In genomic region chr19:37963421-37963820, GRCm38 (mm10) we compare ENCODE assay signal across 23 mouse cellular contexts.
A peak's percentile ranks its signal among the peaks of the same experiment; 100 is the strongest.
DNase-seq lines count a peak whose midpoint lies in the region; ATAC-seq and TF ChIP-seq lines count a peak whose summit lies in the region.
"Had no signal": no experiment of that assay in that cellular context is flagged by ENCODE, and none has a peak within 500 bp of the region (broad histone marks: within the 10 kb centered on the region; RNA-seq: fewer than 3 reads in every experiment).

No protein-coding gene starts in this region.

- H3K4me2 ChIP-seq in liver, embryonic 12.5 days, result no peak overlapping the region
- H3K4me2 ChIP-seq: embryonic facial prominence, embryonic 15.5 days; hindbrain, embryonic 12.5 days; midbrain, embryonic 13.5 days had no signal

- 89% methylated on average over 5 of the region's 5 CpGs for WGBS in liver, adult 2 months
- 46% methylated on average over 5 of the region's 5 CpGs for WGBS in liver, embryonic 12.5 days (ENCODE audit: insufficient replicate concordance)

- H3K9ac ChIP-seq in liver, adult 2 months (ENCODE audit: low read depth, low read length), result no peak overlapping the region
- H3K9ac ChIP-seq in liver, embryonic 12.5 days, result no peak overlapping the region
- H3K9ac ChIP-seq: embryonic facial prominence, embryonic 15.5 days; hindbrain, embryonic 12.5 days; midbrain, embryonic 13.5 days had no signal

- H3K36me3 ChIP-seq in liver, adult 2 months (ENCODE audit: control insufficient read depth, insufficient read depth, low read length), result no peaks in the 10 kb centered on the region
- H3K36me3 ChIP-seq in liver, embryonic 12.5 days, result no peaks in the 10 kb centered on the region
- H3K36me3 ChIP-seq: forebrain, embryonic 10.5 days; heart, embryonic 10.5 days; hindbrain, embryonic 12.5 days; midbrain, embryonic 13.5 days had no signal

- no peaks in the 10 kb centered on the region for H3K4me1 ChIP-seq in liver, adult 2 months (ENCODE audit: control insufficient read depth, insufficient read depth, low read length)
- no peaks in the 10 kb centered on the region for H3K4me1 ChIP-seq in liver, embryonic 12.5 days
- H3K4me1 ChIP-seq: embryonic facial prominence, embryonic 15.5 days; forebrain, embryonic 10.5 days; heart, embryonic 10.5 days; hindbrain, embryonic 12.5 days; midbrain, embryonic 13.5 days had no signal

- no peak overlapping the region for H3K27ac ChIP-seq in liver, adult 2 months (replicated peaks; ENCODE audit: insufficient read depth, low read depth, low read length)
- H3K27ac ChIP-seq in liver, embryonic 12.5 days, result no peak overlapping the region
- H3K27ac ChIP-seq: embryonic facial prominence, embryonic 15.5 days; forebrain, embryonic 10.5 days; heart, embryonic 10.5 days; hindbrain, embryonic 12.5 days; kidney, postnatal 0 days; midbrain, embryonic 13.5 days had no signal

- no peak for ATAC-seq in liver, embryonic 12.5 days
- peak; percentile 91 for ATAC-seq in common myeloid progenitor, adult 5-6 weeks (replicated peaks; ENCODE audit: low read depth, poor library complexity, severe bottlenecking)
- peak; percentile 69 for ATAC-seq in neutrophil, adult 5-6 weeks (ENCODE audit: extremely low read depth, insufficient number of reproducible peaks, low FRiP score, poor library complexity, severe bottlenecking)
- ATAC-seq: midbrain, embryonic 13.5 days; Patski had no signal

- no peak overlapping the region for H3K4me3 ChIP-seq in liver, adult 2 months (ENCODE audit: insufficient read depth, low read depth, low read length)
- H3K4me3 ChIP-seq in liver, embryonic 12.5 days, result no peak overlapping the region
- H3K4me3 ChIP-seq: embryonic facial prominence, embryonic 15.5 days; forebrain, embryonic 10.5 days; heart, embryonic 10.5 days; hindbrain, embryonic 12.5 days; midbrain, embryonic 13.5 days; myocyte had no signal

- peak; percentile 29 for DNase-seq in liver, adult 2 months (ENCODE audit: extremely low read depth, low read depth, low spot score)
- DNase-seq in B cell, adult 2 months, result peak; percentile 46 to 47
- DNase-seq in testis, postnatal 14 days (ENCODE audit: low spot score), result no peak
- DNase-seq in Muller cell, postnatal 12 days (ENCODE audit: inconsistent ontology term), result no peak
- DNase-seq: adrenal gland, adult 8-10 months; cerebellum, postnatal 10 days; embryo, embryonic 11 days; gastrocnemius, postnatal 10 days; kidney, adult 18-20 months; layer of hippocampus, postnatal 36 days; lung, adult 18-20 months; thymus, postnatal 36 days had no signal

- TF ChIP-seq CTCF in liver, adult 2 months (IDR thresholded peaks at IDR 0.05; ENCODE audit: low read depth, low read length), result no peak

- no peaks in the 10 kb centered on the region for H3K79me2 ChIP-seq in liver, adult 2 months (ENCODE audit: control insufficient read depth, insufficient read depth, low read length)

- TF ChIP-seq POLR2A in liver, adult 2 months (IDR thresholded peaks at IDR 0.05; ENCODE audit: extremely low read depth, insufficient read depth, low read length), result no peak

- no peaks in the 10 kb centered on the region for H3K9me3 ChIP-seq in liver, embryonic 12.5 days (replicated peaks)
- H3K9me3 ChIP-seq: embryonic facial prominence, embryonic 15.5 days; heart, embryonic 10.5 days; hindbrain, embryonic 12.5 days; midbrain, embryonic 13.5 days had no signal

- no peaks in the 10 kb centered on the region for H3K27me3 ChIP-seq in liver, adult 2 months (ENCODE audit: control insufficient read depth, insufficient read depth, low read length)
- H3K27me3 ChIP-seq in liver, embryonic 12.5 days (replicated peaks), result no peaks in the 10 kb centered on the region
- H3K27me3 ChIP-seq: embryonic facial prominence, embryonic 15.5 days; hindbrain, embryonic 12.5 days; midbrain, embryonic 13.5 days; Patski had no signal

Comparison
In these comparisons a context has a peak if more than half of its experiments do, and no peak if none do; other contexts are left out.
1. DNase-seq: peak in liver, adult 2 months (single experiment) and B cell, adult 2 months (2 of 2); none in testis, postnatal 14 days (single experiment) and Muller cell, postnatal 12 days (single experiment).